Mouse (Mus musculus): Measurements from ENCODE around the gene She.
A peak's percentile ranks its signal among the peaks of the same experiment; 100 is the strongest.

GRCm38 (mm10) chr3:89879326-89879725 lies 48.2 kb downstream of the She start:
- TF ChIP-seq CTCF (IDR thresholded peaks at IDR 0.05) (peak; percentile 8; the same call in 1 of the 2 replicates), EP300 (IDR thresholded peaks at IDR 0.05) (no peak)
